Mouse (Mus musculus) liver, embryonic 11.5 days (tissue): Measurements from ENCODE around the gene Litaf. TPM values are rescaled to one million over a fixed set of nuclear protein-coding genes. Genes with fewer than 3 reads are reported as not detected.
A peak's percentile ranks its signal among the peaks of the same experiment; 100 is the strongest.

ENCODE experiments used
- ATAC-seq: fragments of 200-750 bp; cut with Nextera tagmentation; replicated peaks from 2 replicates; pipeline ENCODE4 v1.8.0; 2017; ENCODE audit warnings: moderate number of reproducible peaks, mild to moderate bottlenecking, moderate TSS enrichment, moderate library complexity; ENCODE audit not compliant: low FRiP score
- DNase-seq: peaks from one replicate; pipeline ENCODE4 v3.0.0-alpha.2; 2017; ENCODE audit warnings: low spot score
- H3K27ac ChIP-seq: fragments of 300-500 bp; sonication (generic); 2 replicates; pipeline ENCODE4 v1.5.1; 2014; ENCODE audit warnings: mild to moderate bottlenecking, low read depth, low read length, control low read depth
- H3K27me3 ChIP-seq: fragments of 300-500 bp; sonication (generic); replicated peaks from 2 replicates; pipeline ENCODE4 v1.6.1; 2014; ENCODE audit warnings: low read length, mixed read lengths; ENCODE audit not compliant: control insufficient read depth, insufficient read depth
- H3K36me3 ChIP-seq: fragments of 300-500 bp; sonication (generic); 2 replicates; pipeline ENCODE4 v1.6.1; 2014; ENCODE audit warnings: mild to moderate bottlenecking, low read length, moderate library complexity, mixed read lengths; ENCODE audit not compliant: control insufficient read depth, insufficient read depth
- H3K4me1 ChIP-seq: fragments of 300-500 bp; sonication (generic); replicated peaks from 2 replicates; pipeline ENCODE4 v1.6.1; 2014; ENCODE audit warnings: low read length, mixed read lengths; ENCODE audit not compliant: control insufficient read depth, insufficient read depth
- H3K4me2 ChIP-seq: fragments of 300-500 bp; sonication (generic); 2 replicates; pipeline ENCODE4 v1.6.1; 2014; ENCODE audit warnings: mild to moderate bottlenecking, control low read depth, moderate library complexity
- H3K4me3 ChIP-seq: fragments of 300-500 bp; sonication (generic); 2 replicates; pipeline ENCODE4 v1.5.1; 2014; ENCODE audit warnings: low read depth, low read length, control low read depth
- H3K9ac ChIP-seq: fragments of 300-500 bp; sonication (generic); 2 replicates; pipeline ENCODE4 v1.6.1; 2014; ENCODE audit warnings: low read depth, low read length, control low read depth
- H3K9me3 ChIP-seq: fragments of 300-500 bp; sonication (generic); 2 replicates; pipeline ENCODE4 v1.6.1; 2016; ENCODE audit warnings: low read length, inconsistent platforms, mixed read lengths; ENCODE audit not compliant: control insufficient read depth
- WGBS: fragments of 180-500 bp; shearing (Covaris S2); extraction: QIAGEN DNeasy Blood & Tissue Kit; methylation state at CpG from one replicate; pipeline ENCODE4 v1.1.7; 2014; 5-methylcytosine and 5-hydroxymethylcytosine counted together
- polyA plus RNA-seq: library from polyadenylated mRNA; unstranded; fragments of >200 nt; fragmentation: Nextera tagmentation; extraction: Ambion mirVana; gene quantifications from 2 replicates; pipeline ENCODE4 v1.2.1, GENCODE M21; 2014

Gene Litaf
- polyA plus RNA-seq, 1 experiment from 2014 or later: 53.6 TPM

GRCm38 (mm10) chr16:11062794-11063721 lies 2.9 kb downstream of the Litaf start:
- Histone ChIP-seq H3K4me1 (peaks cover 10% of the 10 kb centered on the region; the same call in 1 of the 2 replicates), H3K9me3 (no peaks in the 10 kb centered on the region), H3K36me3 (no peaks in the 10 kb centered on the region), H3K27me3 (peaks cover 16% of the 10 kb centered on the region), H3K27ac (0 out of 2 replicates have a peak overlapping the region, but pooled peaks have one; percentile 50), H3K9ac (no peak overlapping the region), H3K4me2 (no peak overlapping the region; the same call in 1 of the 2 replicates), H3K4me3 (no peak overlapping the region)
- 34% methylated on average over 13 of the region's 13 CpGs for WGBS
- ATAC-seq (no peak), DNase-seq (no peak)

DNA sequence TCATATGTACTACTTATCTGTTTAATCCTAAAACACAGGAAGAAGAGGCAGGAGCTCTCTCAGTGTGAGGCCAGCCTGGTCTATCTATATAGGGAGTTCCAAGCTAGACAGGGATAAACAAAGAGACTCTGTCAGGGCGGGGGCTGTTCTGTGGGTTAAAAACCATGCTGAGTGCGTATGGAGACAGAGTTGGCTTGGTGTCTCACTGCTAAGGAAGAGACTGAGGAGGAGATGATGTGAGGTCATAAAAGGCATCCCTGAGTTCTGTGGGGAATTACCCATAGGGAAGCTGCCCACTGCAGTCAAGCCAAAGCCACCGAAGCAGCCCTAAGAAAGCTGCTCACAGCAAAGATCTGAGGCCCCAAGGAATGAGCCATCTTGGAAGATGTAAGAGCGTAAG lies 5.3 kb downstream of the Litaf start, which contains the start of gene Snn:
TSS of gene Snn (plus strand) at position 301 of the 400 bp plus-strand sequence.
- Histone ChIP-seq H3K9ac (no peak within 1 kb of the TSS), H3K9me3 (no peaks in the 10 kb centered on the region), H3K4me3 (no peak within 1 kb of the TSS), H3K27me3 (peaks cover 6% of the 10 kb centered on the region; the same call in 1 of the 2 replicates), H3K4me2 (no peak within 1 kb of the TSS), H3K36me3 (no peaks in the 10 kb centered on the region), H3K27ac (no peak within 1 kb of the TSS), H3K4me1 (peaks cover under 1% of the 10 kb centered on the region; the same call in 1 of the 2 replicates)
- ATAC-seq (no peak), DNase-seq (no peak)
- WGBS: 89% methylated on average over 4 of the region's 4 CpGs

GRCm38 (mm10) chr16:11055916-11056315 lies 10.0 kb downstream of the Litaf start:
- no peak for ATAC-seq
- Histone ChIP-seq H3K4me3 (no peak overlapping the region), H3K4me1 (no peaks in the 10 kb centered on the region), H3K27ac (no peak overlapping the region), H3K27me3 (peaks cover 2% of the 10 kb centered on the region; the same call in 1 of the 2 replicates), H3K4me2 (no peak overlapping the region), H3K9ac (no peak overlapping the region), H3K9me3 (no peaks in the 10 kb centered on the region), H3K36me3 (no peaks in the 10 kb centered on the region)
- DNase-seq: no peak
- WGBS: 81% methylated on average over 5 of the region's 5 CpGs

GRCm38 (mm10) chr16:11054871-11055270 lies 11.1 kb downstream of the Litaf start:
- Histone ChIP-seq H3K27me3 (peaks cover 2% of the 10 kb centered on the region; the same call in 1 of the 2 replicates), H3K4me2 (no peak overlapping the region), H3K4me1 (no peaks in the 10 kb centered on the region), H3K36me3 (no peaks in the 10 kb centered on the region), H3K27ac (no peak overlapping the region), H3K9ac (no peak overlapping the region), H3K4me3 (no peak overlapping the region), H3K9me3 (no peaks in the 10 kb centered on the region)
- no peak for DNase-seq
- 78% methylated on average over 6 of the region's 6 CpGs for WGBS
- ATAC-seq: no peak

DNA sequence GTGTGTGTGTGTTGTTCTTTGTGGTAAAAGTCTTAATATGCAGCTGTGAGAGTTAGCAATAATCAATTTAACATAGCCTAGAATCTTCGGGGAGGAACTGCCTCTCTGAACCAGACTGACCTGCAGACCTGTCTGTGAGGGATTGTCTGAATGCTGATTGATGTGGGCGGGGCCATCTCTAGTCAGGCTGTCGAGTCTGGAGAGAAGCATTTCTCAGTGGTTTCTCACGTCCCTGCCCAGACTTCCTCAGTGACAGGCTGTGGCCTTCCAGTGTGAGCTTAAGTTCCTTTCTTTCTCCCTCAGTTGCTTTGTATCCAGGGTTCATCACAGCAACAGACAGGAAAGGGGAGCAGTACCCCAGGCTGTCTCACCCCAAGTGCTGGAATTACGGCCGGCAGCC lies 11.5 kb downstream of the Litaf start:
- no peaks in the 10 kb centered on the region for H3K4me1 ChIP-seq
- H3K27me3 ChIP-seq: peaks cover 2% of the 10 kb centered on the region; the same call in 1 of the 2 replicates
- no peak overlapping the region for H3K27ac ChIP-seq
- H3K4me3 ChIP-seq: no peak overlapping the region
- H3K9ac ChIP-seq: no peak overlapping the region
- no peak overlapping the region for H3K4me2 ChIP-seq
- no peaks in the 10 kb centered on the region for H3K36me3 ChIP-seq
- whole genome bisulfite sequencing: 50% methylated on average over 6 of the region's 6 CpGs
- no peaks in the 10 kb centered on the region for H3K9me3 ChIP-seq
- no peak for DNase-seq
- no peak for ATAC-seq

DNA sequence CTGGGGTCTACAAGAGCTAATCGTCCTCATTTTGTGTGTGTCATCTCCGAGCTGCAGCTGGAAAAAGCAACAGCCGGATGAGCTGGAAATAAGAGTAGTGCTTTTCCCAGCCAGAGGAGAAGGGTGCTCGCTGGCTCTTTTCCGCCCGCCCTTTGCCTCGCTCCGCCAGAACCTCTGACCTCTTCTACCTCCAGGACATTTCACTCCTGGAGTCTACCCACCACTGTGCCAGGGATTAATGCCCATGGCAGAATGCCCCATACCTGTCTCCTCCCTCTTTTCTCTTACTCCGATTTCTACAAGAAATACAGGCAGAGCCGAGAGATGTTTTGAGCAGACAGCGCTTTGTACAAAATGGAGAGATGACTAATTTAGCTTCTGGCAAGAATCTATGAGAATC lies 14.8 kb downstream of the Litaf start:
- no peak for DNase-seq
- H3K4me3 ChIP-seq: no peak overlapping the region
- no peak for ATAC-seq
- H3K4me1 ChIP-seq: no peaks in the 10 kb centered on the region
- H3K27me3 ChIP-seq: no peaks in the 10 kb centered on the region
- no peaks in the 10 kb centered on the region for H3K36me3 ChIP-seq
- no peak overlapping the region for H3K4me2 ChIP-seq
- H3K27ac ChIP-seq: no peak overlapping the region
- H3K9me3 ChIP-seq: no peaks in the 10 kb centered on the region
- H3K9ac ChIP-seq: no peak overlapping the region
- WGBS: 86% methylated on average over 11 of the region's 11 CpGs

GRCm38 (mm10) chr16:11050226-11050625 lies 15.7 kb downstream of the Litaf start:
- DNase-seq: no peak
- no peak overlapping the region for H3K27ac ChIP-seq
- H3K4me1 ChIP-seq: no peaks in the 10 kb centered on the region
- H3K9me3 ChIP-seq: no peaks in the 10 kb centered on the region
- WGBS: 93% methylated on average over 2 of the region's 2 CpGs
- no peak overlapping the region for H3K4me3 ChIP-seq
- no peaks in the 10 kb centered on the region for H3K27me3 ChIP-seq
- H3K4me2 ChIP-seq: no peak overlapping the region
- no peaks in the 10 kb centered on the region for H3K36me3 ChIP-seq
- ATAC-seq: no peak
- no peak overlapping the region for H3K9ac ChIP-seq

DNA sequence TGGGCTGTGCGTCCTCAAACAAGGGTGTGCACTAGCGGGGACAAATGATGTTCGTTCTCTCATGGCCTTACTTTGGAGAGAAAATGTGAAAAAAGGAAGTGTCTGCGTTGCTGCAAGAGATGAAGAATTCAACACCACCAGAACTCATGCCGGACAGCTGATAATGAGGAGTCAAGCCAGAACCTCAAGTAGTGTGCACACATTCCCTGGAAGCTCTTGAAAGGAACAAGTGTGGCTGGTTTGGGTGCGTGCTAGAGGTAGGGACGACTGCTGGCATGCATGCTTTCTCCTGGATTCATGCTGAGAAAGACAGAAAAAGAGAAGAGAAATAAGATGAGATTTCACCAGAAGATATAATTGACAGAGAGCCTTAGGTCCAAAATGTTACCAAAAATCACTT lies 18.8 kb downstream of the Litaf start:
- WGBS: 54% methylated on average over 7 of the region's 7 CpGs
- Histone ChIP-seq H3K9me3 (no peaks in the 10 kb centered on the region), H3K36me3 (no peaks in the 10 kb centered on the region), H3K4me2 (no peak overlapping the region), H3K27me3 (no peaks in the 10 kb centered on the region), H3K4me1 (no peaks in the 10 kb centered on the region), H3K4me3 (no peak overlapping the region), H3K9ac (no peak overlapping the region), H3K27ac (no peak overlapping the region)
- no peak for DNase-seq
- ATAC-seq: no peak
